Mouse (Mus musculus): ENCODE measurements at regions not wholly inside any gene's neighbourhood (a gene's known extent, or its start where the extent isn't known, plus 50 kb on each side); places are given as distances from the start of the nearest gene placed in this dataset.
A peak's percentile ranks its signal among the peaks of the same experiment; 100 is the strongest.

DNA sequence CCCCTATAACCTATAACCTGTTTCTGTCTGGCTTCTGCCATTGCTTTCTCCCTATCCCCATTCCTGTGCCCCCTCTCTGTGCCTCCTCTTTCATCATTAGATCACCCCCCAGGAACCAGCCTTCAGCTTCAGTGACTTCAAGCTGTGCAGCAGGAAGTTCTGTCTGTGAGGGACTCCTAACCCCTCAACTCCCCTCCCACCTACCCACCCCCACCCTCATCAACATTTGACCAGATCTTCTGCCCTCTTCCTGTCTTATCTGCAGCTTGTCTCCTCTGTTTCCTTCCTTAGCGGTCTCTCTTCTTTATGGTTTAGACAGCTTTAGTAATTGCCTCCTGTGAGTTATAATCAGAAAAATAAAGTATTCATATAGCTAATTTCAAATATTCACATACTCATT, 266.6 kb upstream of the Gm765 start:
- TF ChIP-seq UBTF (IDR thresholded peaks at IDR 0.05; ENCODE audit: low read depth, low read length) (no peak), IRF4 (IDR thresholded peaks at IDR 0.05; ENCODE audit: low read depth, low read length) (no peak), CHD2 (IDR thresholded peaks at IDR 0.05; ENCODE audit: low read length) (no peak), NELFE (IDR thresholded peaks at IDR 0.05; ENCODE audit: low read depth, low read length) (no peak), TCF12 (IDR thresholded peaks at IDR 0.05; ENCODE audit: low read depth, low read length) (no peak), MYC (IDR thresholded peaks at IDR 0.05; ENCODE audit: low read depth, low read length) (no peak), HCFC1 (IDR thresholded peaks at IDR 0.05; ENCODE audit: low read depth, low read length) (no peak)
- Histone ChIP-seq H3K79me2 (replicated peaks; ENCODE audit: control insufficient read depth, extremely low read depth, insufficient read depth, poor library complexity, severe bottlenecking) (no peaks in the 10 kb centered on the region), H3K4me2 (ENCODE audit: insufficient read depth, low read depth, poor library complexity, severe bottlenecking) (no peak overlapping the region), H3K4me1 (ENCODE audit: control insufficient read depth in 1 of 2, insufficient read depth in 2 of 2) (peaks cover 0 to 5% of the 10 kb centered on the region in 2 experiments; a peak in 2 of 4 replicates), H3K9me3 (replicated peaks; ENCODE audit: low read length) (no peaks in the 10 kb centered on the region), H3K9ac (ENCODE audit: insufficient read depth, low read depth) (no peak overlapping the region), H3K27ac (ENCODE audit: insufficient read depth, low read depth) (no peak overlapping the region), H3K36me3 (replicated peaks in 1 of 2; ENCODE audit: control insufficient read depth in 1 of 2, insufficient read depth in 1 of 2, low read length in 1 of 2) (no peaks in the 10 kb centered on the region), H3K4me3 (replicated peaks in 1 of 3; ENCODE audit: low read depth in 2 of 3, low read length in 2 of 3, poor library complexity in 1 of 3) (no peak overlapping the region), H3K27me3 (replicated peaks) (no peaks in the 10 kb centered on the region)
- in situ Hi-C loops (cut with MboI; ENCODE audit: low pct_ligation_motif_present, low pct_unique_long_range_greater_than_20kb, low sequenced_read_pairs) (no loop called here), dilution Hi-C loops (cut with MboI; ENCODE audit: extremely low pct_ligation_motif_present, extremely low pct_unique_long_range_greater_than_20kb, low sequenced_read_pairs) (no loop called here)
- DNase-seq (ENCODE audit: extremely low read depth): peak; percentile 20

DNA sequence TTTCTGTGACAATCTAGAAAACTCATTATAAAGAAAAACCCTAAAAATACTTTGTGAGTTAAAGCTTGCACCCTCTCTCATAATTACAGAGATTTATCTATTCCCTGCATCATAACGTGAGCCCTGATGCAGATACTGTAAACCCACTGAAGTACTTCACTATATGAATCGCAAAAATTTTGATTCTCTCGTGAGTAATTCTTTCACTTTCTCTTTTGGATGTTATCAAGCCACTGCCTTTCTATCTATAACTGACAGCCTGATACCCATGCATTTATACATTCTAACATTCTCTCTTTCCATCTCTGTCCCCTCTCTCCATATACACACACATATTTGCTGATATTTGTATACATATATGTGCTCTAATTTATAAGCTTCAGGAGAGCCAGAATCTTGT, 264.1 kb upstream of the Gm765 start:
- Histone ChIP-seq H3K36me3 (replicated peaks in 1 of 2; ENCODE audit: control insufficient read depth in 1 of 2, insufficient read depth in 1 of 2, low read length in 1 of 2) (no peaks in the 10 kb centered on the region), H3K79me2 (replicated peaks; ENCODE audit: control insufficient read depth, extremely low read depth, insufficient read depth, poor library complexity, severe bottlenecking) (no peaks in the 10 kb centered on the region), H3K9ac (ENCODE audit: insufficient read depth, low read depth) (no peak overlapping the region; the same call in 1 of the 2 replicates), H3K27me3 (replicated peaks) (no peaks in the 10 kb centered on the region), H3K4me1 (ENCODE audit: control insufficient read depth in 1 of 2, insufficient read depth in 2 of 2) (peaks cover 0 to 5% of the 10 kb centered on the region in 2 experiments; a peak in 2 of 4 replicates), H3K27ac (ENCODE audit: insufficient read depth, low read depth) (no peak overlapping the region), H3K9me3 (replicated peaks; ENCODE audit: low read length) (no peaks in the 10 kb centered on the region), H3K4me3 (replicated peaks in 1 of 3; ENCODE audit: low read depth in 2 of 3, low read length in 2 of 3, poor library complexity in 1 of 3) (no peak overlapping the region), H3K4me2 (ENCODE audit: insufficient read depth, low read depth, poor library complexity, severe bottlenecking) (no peak overlapping the region)
- dilution Hi-C loops (cut with MboI; ENCODE audit: extremely low pct_ligation_motif_present, extremely low pct_unique_long_range_greater_than_20kb, low sequenced_read_pairs): no loop called here
- in situ Hi-C loops (cut with MboI; ENCODE audit: low pct_ligation_motif_present, low pct_unique_long_range_greater_than_20kb, low sequenced_read_pairs): no loop called here
- no peak for TF ChIP-seq BHLHE40 (IDR thresholded peaks at IDR 0.05; ENCODE audit: low read depth, low read length)
- TF ChIP-seq USF1 (IDR thresholded peaks at IDR 0.05; ENCODE audit: low read depth, low read length): no peak
- no peak for TF ChIP-seq MAFK (IDR thresholded peaks at IDR 0.05; ENCODE audit: insufficient replicate concordance, low read length)
- no peak for DNase-seq (ENCODE audit: extremely low read depth)

DNA sequence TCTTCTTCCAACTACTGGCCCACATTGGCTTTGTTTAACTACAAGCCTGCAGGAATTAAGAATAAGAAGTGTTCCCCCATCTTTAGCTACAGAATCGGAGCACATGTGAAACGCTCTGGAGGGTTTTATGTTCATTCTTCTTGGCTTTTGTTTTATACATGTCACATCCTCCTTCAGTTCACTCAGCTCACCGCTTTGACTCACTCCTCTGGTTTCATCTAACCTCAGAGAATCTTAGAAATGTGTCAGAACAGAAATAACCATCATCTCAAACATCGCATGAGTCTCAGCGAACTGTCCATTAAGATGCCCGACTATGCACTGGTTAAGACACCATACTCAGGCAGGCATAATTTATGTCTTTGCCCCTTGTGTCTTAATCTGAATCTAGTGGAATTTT, 255.1 kb upstream of the Gm765 start:
- TF ChIP-seq RAD21 (IDR thresholded peaks at IDR 0.05; ENCODE audit: low read depth, low read length) (no peak), JUND (conservative IDR thresholded peaks at IDR 0.05; ENCODE audit: low read depth, low read length) (0 out of 2 replicates have a peak, but pooled peaks have one; percentile 7), TBP (conservative IDR thresholded peaks at IDR 0.05; ENCODE audit: low read depth, low read length) (no peak), ELF1 (IDR thresholded peaks at IDR 0.05; ENCODE audit: low read depth, low read length) (no peak), RCOR1 (conservative IDR thresholded peaks at IDR 0.05; ENCODE audit: low read depth, low read length) (no peak), USF1 (IDR thresholded peaks at IDR 0.05; ENCODE audit: low read depth, low read length) (no peak), USF2 (conservative IDR thresholded peaks at IDR 0.05; ENCODE audit: low read depth, low read length) (no peak), SMC3 (IDR thresholded peaks at IDR 0.05; ENCODE audit: low read depth, low read length) (no peak), UBTF (IDR thresholded peaks at IDR 0.05; ENCODE audit: low read depth, low read length) (no peak)
- no peak overlapping the region for H3K27ac ChIP-seq (ENCODE audit: insufficient read depth, low read depth)
- no peak overlapping the region for H3K4me3 ChIP-seq (replicated peaks in 1 of 3; ENCODE audit: low read depth in 2 of 3, low read length in 2 of 3, poor library complexity in 1 of 3)
- H3K79me2 ChIP-seq (replicated peaks; ENCODE audit: control insufficient read depth, extremely low read depth, insufficient read depth, poor library complexity, severe bottlenecking): no peaks in the 10 kb centered on the region
- in situ Hi-C loops (cut with MboI; ENCODE audit: low pct_ligation_motif_present, low pct_unique_long_range_greater_than_20kb, low sequenced_read_pairs): no loop called here
- H3K36me3 ChIP-seq (replicated peaks in 1 of 2; ENCODE audit: control insufficient read depth in 1 of 2, insufficient read depth in 1 of 2, low read length in 1 of 2): no peaks in the 10 kb centered on the region
- H3K4me1 ChIP-seq (ENCODE audit: control insufficient read depth in 1 of 2, insufficient read depth in 2 of 2): peaks cover 0 to 9% of the 10 kb centered on the region in 2 experiments; a peak in 2 of 4 replicates
- peak overlapping the region; percentile 36; the same call in 1 of the 2 replicates for H3K4me2 ChIP-seq (ENCODE audit: insufficient read depth, low read depth, poor library complexity, severe bottlenecking)
- DNase-seq (ENCODE audit: extremely low read depth): peak; percentile 60
- H3K27me3 ChIP-seq (replicated peaks): no peaks in the 10 kb centered on the region
- no peak overlapping the region for H3K9ac ChIP-seq (ENCODE audit: insufficient read depth, low read depth)
- no peaks in the 10 kb centered on the region for H3K9me3 ChIP-seq (replicated peaks; ENCODE audit: low read length)
- dilution Hi-C loops (cut with MboI; ENCODE audit: extremely low pct_ligation_motif_present, extremely low pct_unique_long_range_greater_than_20kb, low sequenced_read_pairs): no loop called here

All from CH12.LX (cell line).